Mouse (Mus musculus) right cerebral cortex, postnatal 4 days (tissue): ENCODE results near the gene Dgkb.

Experiments used
- DNase-seq: peaks from one replicate; pipeline ENCODE4 v3.0.0-alpha.2; 2022

The Dgkb gene

GRCm38 (mm10) chr12:38017674-38018073 is 200.1 kb downstream of the Dgkb start:
- no peak for DNase-seq

GRCm38 (mm10) chr12:38047256-38047655 is 229.7 kb downstream of the Dgkb start:
- no peak for DNase-seq

- DNase-seq = no peak
Observed at GRCm38 (mm10) chr12:38088224-38088623, 270.7 kb downstream of the Dgkb start.

GRCm38 (mm10) chr12:38111928-38112327 is 294.4 kb downstream of the Dgkb start:
- DNase-seq = no peak

- DNase-seq = no peak
Observed at GRCm38 (mm10) chr12:38114990-38115615, 297.6 kb downstream of the Dgkb start.

GRCm38 (mm10) chr12:38123524-38123923 is 306.0 kb downstream of the Dgkb start:
- peak; percentile 23 for DNase-seq

- DNase-seq = no peak
Observed at GRCm38 (mm10) chr12:38125297-38125696, 307.8 kb downstream of the Dgkb start.

- DNase-seq = peak; percentile 34
Observed at GRCm38 (mm10) chr12:38130209-38130915, 312.8 kb downstream of the Dgkb start.

GRCm38 (mm10) chr12:38136379-38136778 is 318.9 kb downstream of the Dgkb start:
- no peak for DNase-seq

GRCm38 (mm10) chr12:38140039-38140438 is 322.5 kb downstream of the Dgkb start:
- no peak for DNase-seq

GRCm38 (mm10) chr12:38232665-38233064 is 415.1 kb downstream of the Dgkb start:
- DNase-seq = no peak

GRCm38 (mm10) chr12:38268856-38269255 is 451.3 kb downstream of the Dgkb start:
- DNase-seq = no peak

- peak; percentile 64 for DNase-seq
Observed at GRCm38 (mm10) chr12:38301497-38301896, 484.0 kb downstream of the Dgkb start.

- DNase-seq = peak; percentile 5
Observed at GRCm38 (mm10) chr12:38303841-38304240, 486.3 kb downstream of the Dgkb start.

GRCm38 (mm10) chr12:38304245-38304644 is 486.7 kb downstream of the Dgkb start:
- no peak for DNase-seq

- DNase-seq = no peak
Observed at GRCm38 (mm10) chr12:38309885-38310284, 492.4 kb downstream of the Dgkb start.

- DNase-seq = no peak
Observed at GRCm38 (mm10) chr12:38327729-38328271, 510.3 kb downstream of the Dgkb start.

GRCm38 (mm10) chr12:38328779-38329178 is 511.3 kb downstream of the Dgkb start:
- DNase-seq = no peak

- DNase-seq = peak; percentile 80
Observed at GRCm38 (mm10) chr12:38342657-38343056, 525.1 kb downstream of the Dgkb start.

GRCm38 (mm10) chr12:38352481-38352880 is 535.0 kb downstream of the Dgkb start:
- no peak for DNase-seq

- DNase-seq = no peak
Observed at GRCm38 (mm10) chr12:38356386-38356785, 538.9 kb downstream of the Dgkb start.

- no peak for DNase-seq
Observed at GRCm38 (mm10) chr12:38361491-38361890, 544.0 kb downstream of the Dgkb start.

GRCm38 (mm10) chr12:38371597-38371996 is 554.1 kb downstream of the Dgkb start:
- no peak for DNase-seq

GRCm38 (mm10) chr12:38374159-38374558 is 556.6 kb downstream of the Dgkb start:
- DNase-seq = no peak
